Mouse (Mus musculus) liver, embryonic 14.5 days (tissue): Measurements from ENCODE around the gene Hexa.

Experiments
- CTCF ChIP-seq: IDR thresholded peaks from 2 replicates; pipeline ENCODE4 v1.5.1; 2016; ENCODE audit warnings: antibody characterized with exemption, low read depth, control low read depth
- EP300 ChIP-seq: IDR thresholded peaks from 2 replicates; pipeline ENCODE4 v1.6.1; 2016; ENCODE audit warnings: antibody characterized with exemption, low read depth

DNA sequence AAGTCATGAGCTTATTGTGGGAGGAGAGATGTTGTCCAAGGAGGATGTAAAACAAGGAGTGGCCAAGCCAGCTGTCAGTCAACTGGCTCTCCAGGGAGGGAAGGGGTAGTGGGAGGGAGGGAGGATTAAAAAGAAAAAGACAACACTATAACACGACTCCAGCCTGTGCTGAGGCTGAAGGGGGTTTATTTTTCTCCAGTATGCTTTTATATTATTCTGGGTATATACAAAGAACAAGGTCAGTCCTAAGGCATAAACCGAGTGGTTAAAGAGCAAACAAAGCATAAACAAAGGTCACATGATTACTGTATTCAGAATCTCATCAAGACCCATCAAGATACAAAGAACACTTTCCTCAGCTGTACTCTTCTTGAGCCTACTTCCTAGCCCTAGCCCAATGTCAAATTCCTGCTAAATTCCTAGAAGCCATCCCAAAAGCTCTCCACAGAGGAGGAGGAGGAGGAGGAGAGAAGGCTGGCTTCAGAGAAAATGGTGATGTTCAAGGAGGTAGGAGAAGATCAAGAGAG is 9.7 kb downstream of the Hexa start:
- TF ChIP-seq EP300 = no peak
- no peak for TF ChIP-seq CTCF
